ENCODE assay signal across 8 mouse cellular contexts in the genomic region with DNA sequence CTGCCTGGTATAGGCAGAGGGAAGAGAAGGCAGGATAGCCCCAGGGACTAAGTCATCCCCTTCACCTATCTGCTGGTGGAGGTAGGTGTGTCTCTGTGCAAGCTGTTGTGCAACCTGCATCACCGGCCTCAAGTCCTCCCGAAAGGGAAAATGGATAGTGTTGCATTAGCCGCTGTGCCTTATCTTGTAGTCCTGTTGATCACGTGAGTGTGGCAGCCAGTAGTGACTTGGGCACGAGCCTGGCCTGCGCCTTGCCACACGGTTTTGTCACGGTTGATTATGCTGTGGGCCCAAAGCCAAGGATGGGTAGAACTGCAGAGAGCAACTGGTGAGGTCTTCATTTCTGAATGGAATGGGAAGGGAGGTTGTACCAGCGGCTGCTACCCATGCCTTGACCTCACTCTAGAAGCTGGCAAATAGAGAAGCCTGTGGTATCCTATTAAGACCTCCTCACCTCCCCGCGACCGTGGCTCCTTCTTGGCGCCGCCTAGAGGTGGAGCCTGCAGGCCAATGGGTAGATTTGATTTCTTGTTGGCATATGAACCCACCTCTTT. TPM values are rescaled to one million over a fixed set of nuclear protein-coding genes. Genes with fewer than 3 reads are reported as not detected.
A peak's percentile ranks its signal among the peaks of the same experiment; 100 is the strongest.
DNase-seq lines count a peak whose midpoint lies in the region; ATAC-seq and TF ChIP-seq lines count a peak whose summit lies in the region.

No protein-coding gene starts in this region.

- 16% methylated on average over 14 of the region's 14 CpGs for WGBS in heart, embryonic 10.5 days
- 11% methylated on average over 14 of the region's 14 CpGs for WGBS in embryonic facial prominence, embryonic 15.5 days
- WGBS in hindbrain, embryonic 16.5 days: 15% methylated on average over 14 of the region's 14 CpGs
- 13% methylated on average over 14 of the region's 14 CpGs for WGBS in liver, adult 2 months

- no peaks in the 10 kb centered on the region for H3K9me3 ChIP-seq in heart, embryonic 10.5 days
- no peaks in the 10 kb centered on the region for H3K9me3 ChIP-seq in embryonic facial prominence, embryonic 15.5 days (replicated peaks)
- H3K9me3 ChIP-seq in hindbrain, embryonic 16.5 days (ENCODE audit: control insufficient read depth, low read length): no peaks in the 10 kb centered on the region

- ATAC-seq in embryonic facial prominence, embryonic 15.5 days (ENCODE audit: insufficient number of reproducible peaks, low FRiP score, low TSS enrichment, low read depth): no peak
- ATAC-seq in hindbrain, embryonic 16.5 days: peak; percentile 70
- ATAC-seq in monocyte, adult 5-6 weeks (replicated peaks; ENCODE audit: insufficient number of reproducible peaks, low FRiP score, low TSS enrichment, poor library complexity, severe bottlenecking): peak; percentile 73

- intact Hi-C loops in heart, postnatal 36 days (cut with DNase I): loop anchor here (2.0 kb wide), 1 partner anchor 13 kb away; no protein-coding TSS in a partner anchor

- H3K4me3 ChIP-seq in heart, embryonic 10.5 days: peak overlapping the region; percentile 96
- H3K4me3 ChIP-seq in embryonic facial prominence, embryonic 15.5 days (replicated peaks): peak overlapping the region; percentile 70
- H3K4me3 ChIP-seq in hindbrain, embryonic 16.5 days (ENCODE audit: low read length): peak overlapping the region; percentile 96
- no peak overlapping the region for H3K4me3 ChIP-seq in liver, adult 2 months (ENCODE audit: insufficient read depth, low read depth, low read length)

- no peaks in the 10 kb centered on the region; the same call in 1 of the 2 replicates for H3K79me2 ChIP-seq in liver, adult 2 months (ENCODE audit: control insufficient read depth, insufficient read depth, low read length)

- no peaks in the 10 kb centered on the region for H3K36me3 ChIP-seq in heart, embryonic 10.5 days
- no peaks in the 10 kb centered on the region for H3K36me3 ChIP-seq in embryonic facial prominence, embryonic 15.5 days
- no peaks in the 10 kb centered on the region for H3K36me3 ChIP-seq in hindbrain, embryonic 16.5 days (ENCODE audit: control insufficient read depth, insufficient read depth, low read length)
- H3K36me3 ChIP-seq in liver, adult 2 months (ENCODE audit: control insufficient read depth, insufficient read depth, low read length): no peaks in the 10 kb centered on the region

- 0 out of 2 replicates have a peak, but pooled peaks cover 4% of the 10 kb centered on the region for H3K27me3 ChIP-seq in heart, embryonic 10.5 days (ENCODE audit: insufficient read depth, poor library complexity, severe bottlenecking)
- H3K27me3 ChIP-seq in embryonic facial prominence, embryonic 15.5 days: no peaks in the 10 kb centered on the region
- no peaks in the 10 kb centered on the region for H3K27me3 ChIP-seq in hindbrain, embryonic 16.5 days (replicated peaks; ENCODE audit: control insufficient read depth, insufficient read depth, low read length)
- no peaks in the 10 kb centered on the region for H3K27me3 ChIP-seq in liver, adult 2 months (ENCODE audit: control insufficient read depth, insufficient read depth, low read length)

- peaks cover 29% of the 10 kb centered on the region for H3K4me1 ChIP-seq in heart, embryonic 10.5 days
- peaks cover 34% of the 10 kb centered on the region for H3K4me1 ChIP-seq in embryonic facial prominence, embryonic 15.5 days
- peaks cover 20% of the 10 kb centered on the region for H3K4me1 ChIP-seq in hindbrain, embryonic 16.5 days (ENCODE audit: control insufficient read depth, insufficient read depth, low read depth, low read length)
- H3K4me1 ChIP-seq in liver, adult 2 months (ENCODE audit: control insufficient read depth, insufficient read depth, low read length): peaks cover 9% of the 10 kb centered on the region; the same call in 1 of the 2 replicates

- peak overlapping the region; percentile 77 for H3K4me2 ChIP-seq in embryonic facial prominence, embryonic 15.5 days (replicated peaks)
- peak overlapping the region; percentile 82 for H3K4me2 ChIP-seq in hindbrain, embryonic 16.5 days (ENCODE audit: low read length)

- peak; percentile 22; the same call in 1 of the 2 replicates for TF ChIP-seq CTCF in liver, adult 2 months (IDR thresholded peaks at IDR 0.05; ENCODE audit: low read depth, low read length)

- TF ChIP-seq POLR2A in liver, adult 2 months (IDR thresholded peaks at IDR 0.05; ENCODE audit: extremely low read depth, insufficient read depth, low read length): no peak

- peak; percentile 77 for DNase-seq in heart, embryonic 10.5 days (ENCODE audit: low spot score)
- no peak for DNase-seq in heart, postnatal 36 days
- DNase-seq in adrenal gland, adult 8-10 months: peak; percentile 56
- DNase-seq in liver, adult 2 months (ENCODE audit: extremely low read depth, low read depth, low spot score): peak; percentile 84
- peak; percentile 78 for DNase-seq in testis, postnatal 10 days (ENCODE audit: low spot score)

- no peak overlapping the region for H3K9ac ChIP-seq in embryonic facial prominence, embryonic 15.5 days
- peak overlapping the region; percentile 93; the same call in 1 of the 2 replicates for H3K9ac ChIP-seq in hindbrain, embryonic 16.5 days (ENCODE audit: low read depth, low read length)
- H3K9ac ChIP-seq in liver, adult 2 months (ENCODE audit: low read depth, low read length): no peak overlapping the region

- no peak overlapping the region for H3K27ac ChIP-seq in heart, embryonic 10.5 days
- peak overlapping the region; percentile 65 for H3K27ac ChIP-seq in embryonic facial prominence, embryonic 15.5 days (replicated peaks)
- peak overlapping the region; percentile 25; the same call in 1 of the 2 replicates for H3K27ac ChIP-seq in hindbrain, embryonic 16.5 days (ENCODE audit: low read depth, low read length)
- no peak overlapping the region for H3K27ac ChIP-seq in liver, adult 2 months (replicated peaks; ENCODE audit: insufficient read depth, low read depth, low read length)

RNA-seq across cellular contexts. Expression of a gene that starts 1.8 kb away (rescaled TPM):
- polyA plus RNA-seq in heart, embryonic 10.5 days (2016; fragmentation: Nextera tagmentation; extraction: Ambion mirVana): 6.5 and 9.2 TPM in 2 replicates
- 10 to 100 TPM; 18.0 to 19.8 TPM for total RNA-seq in heart, postnatal 36 days (2021)
- 10 to 100 TPM; 33.0 to 66.6 (median 48.3) TPM for total RNA-seq in adrenal gland, adult 8-10 months (2022)
- 16.3 and 19.3 TPM in 2 replicates for polyA plus RNA-seq in embryonic facial prominence, embryonic 15.5 days (2015; fragmentation: Nextera tagmentation; extraction: Ambion mirVana)
- 19.3 and 22.6 TPM in 2 replicates for polyA plus RNA-seq in hindbrain, embryonic 16.5 days (2015; fragmentation: Nextera tagmentation; extraction: Ambion mirVana)
- 1.9 and 4.9 TPM in 2 replicates for total RNA-seq in liver, adult 2 months (2014; rRNA removed)
- 33.4 and 35.7 TPM in 2 replicates for polyA plus RNA-seq in liver, adult 2 months (2012; rRNA removed)
- 16.2 to 63.7 TPM (median 26.3 TPM) in 3 replicates for total RNA-seq in monocyte, adult 5-6 weeks (2017)

RNA-seq across cellular contexts. Expression of a gene that starts 36.7 kb away (rescaled TPM):
- polyA plus RNA-seq in heart, embryonic 10.5 days (2016; fragmentation: Nextera tagmentation; extraction: Ambion mirVana): 72.0 and 82.0 TPM in 2 replicates
- total RNA-seq in heart, postnatal 36 days (2021): 100 to 1,000 TPM in 1 of 2 experiments, 10 to 100 TPM in 1; 55.9 to 114 TPM
- total RNA-seq in adrenal gland, adult 8-10 months (2022): 10 to 100 TPM; 17.5 to 46.5 (median 26.6) TPM
- polyA plus RNA-seq in embryonic facial prominence, embryonic 15.5 days (2015; fragmentation: Nextera tagmentation; extraction: Ambion mirVana): 19.8 and 24.0 TPM in 2 replicates
- 26.3 and 36.5 TPM in 2 replicates for polyA plus RNA-seq in hindbrain, embryonic 16.5 days (2015; fragmentation: Nextera tagmentation; extraction: Ambion mirVana)
- total RNA-seq in liver, adult 2 months (2014; rRNA removed): 16.0 and 36.5 TPM in 2 replicates
- polyA plus RNA-seq in liver, adult 2 months (2012; rRNA removed): 3.9 and 4.4 TPM in 2 replicates
- total RNA-seq in monocyte, adult 5-6 weeks (2017): 24.5 to 52.2 TPM (median 43.5 TPM) in 3 replicates

Comparison
In these comparisons a context has a peak if more than half of its experiments do, and no peak if none do; other contexts are left out.
1. DNase-seq: peak in heart, embryonic 10.5 days (single experiment), adrenal gland, adult 8-10 months (single experiment), liver, adult 2 months (single experiment) and testis, postnatal 10 days (single experiment); none in heart, postnatal 36 days (0 of 2).
2. H3K27ac ChIP-seq: peak in embryonic facial prominence, embryonic 15.5 days (single experiment) and hindbrain, embryonic 16.5 days (single experiment); none in heart, embryonic 10.5 days (single experiment) and liver, adult 2 months (single experiment).